Mouse (Mus musculus) hematopoietic stem cell, adult 5-6 weeks (primary cell): ENCODE measurements at regions not wholly inside any gene's neighbourhood (a gene's known extent, or its start where the extent isn't known, plus 50 kb on each side); places are given as distances from the start of the nearest gene placed in this dataset.
"Not testable (repeated sequence)": the region's sequence is repeated elsewhere in the genome, so short reads cannot be mapped to it uniquely, and the experiment has no call there.

Source experiments
- ATAC-seq, 2 experiments: fragments of 125-278 bp in 1 of 2; replicated peaks in 1 of 2; 2 replicates each; pipeline ENCODE4 v1.8.0; 2016 to 2017; ENCODE audit warnings: inconsistent platforms in 2 of 2, mild to moderate bottlenecking in 2 of 2, moderate number of reproducible peaks in 2 of 2, low read depth in 1 of 2, moderate TSS enrichment in 1 of 2; ENCODE audit not compliant: low FRiP score in 2 of 2, poor library complexity in 2 of 2, severe bottlenecking in 2 of 2, insufficient read depth in 1 of 2, low TSS enrichment in 1 of 2

DNA sequence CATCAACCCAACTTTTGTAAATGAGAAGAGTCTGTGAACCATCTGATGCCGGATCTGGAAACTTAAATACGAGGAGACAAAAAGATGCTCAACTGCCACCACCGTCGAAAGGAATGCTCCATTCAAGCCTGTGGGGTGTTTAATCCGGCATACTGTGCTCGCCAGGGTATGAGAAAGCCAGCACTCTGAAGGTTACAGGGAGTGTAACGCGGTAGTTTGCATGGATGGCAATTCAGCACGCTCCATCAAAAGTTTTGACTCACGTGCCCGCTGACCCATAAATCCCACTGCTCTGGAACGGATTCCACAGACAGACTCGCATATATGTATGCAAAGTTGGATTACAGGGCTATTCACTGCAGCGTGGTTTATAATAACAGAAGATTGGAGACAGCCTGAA is 84.0 kb upstream of the Top1 start:
- no peak for ATAC-seq

GRCm38 (mm10) chr2:160567813-160568212 is 77.9 kb upstream of the Top1 start:
- ATAC-seq, result no peak

DNA sequence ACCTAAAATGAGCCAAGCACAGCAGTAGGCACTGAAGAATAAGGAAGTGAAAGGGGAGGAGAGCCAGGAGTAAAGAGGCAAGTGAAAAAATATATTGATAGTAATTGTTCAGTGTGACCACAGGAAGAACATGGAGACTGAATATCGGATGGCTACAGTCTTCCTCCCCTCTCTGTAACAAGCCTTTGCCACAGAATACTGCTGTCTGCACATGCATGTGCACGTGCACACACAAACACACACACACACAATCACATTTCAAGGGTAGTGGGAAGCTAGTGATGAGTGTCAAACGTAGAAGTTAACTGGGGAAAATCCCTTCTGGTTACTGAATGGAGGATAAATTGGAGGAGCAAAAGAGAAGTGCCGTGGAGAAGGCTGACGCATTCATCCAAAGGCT is 76.2 kb upstream of the Top1 start:
- no peak for ATAC-seq

DNA sequence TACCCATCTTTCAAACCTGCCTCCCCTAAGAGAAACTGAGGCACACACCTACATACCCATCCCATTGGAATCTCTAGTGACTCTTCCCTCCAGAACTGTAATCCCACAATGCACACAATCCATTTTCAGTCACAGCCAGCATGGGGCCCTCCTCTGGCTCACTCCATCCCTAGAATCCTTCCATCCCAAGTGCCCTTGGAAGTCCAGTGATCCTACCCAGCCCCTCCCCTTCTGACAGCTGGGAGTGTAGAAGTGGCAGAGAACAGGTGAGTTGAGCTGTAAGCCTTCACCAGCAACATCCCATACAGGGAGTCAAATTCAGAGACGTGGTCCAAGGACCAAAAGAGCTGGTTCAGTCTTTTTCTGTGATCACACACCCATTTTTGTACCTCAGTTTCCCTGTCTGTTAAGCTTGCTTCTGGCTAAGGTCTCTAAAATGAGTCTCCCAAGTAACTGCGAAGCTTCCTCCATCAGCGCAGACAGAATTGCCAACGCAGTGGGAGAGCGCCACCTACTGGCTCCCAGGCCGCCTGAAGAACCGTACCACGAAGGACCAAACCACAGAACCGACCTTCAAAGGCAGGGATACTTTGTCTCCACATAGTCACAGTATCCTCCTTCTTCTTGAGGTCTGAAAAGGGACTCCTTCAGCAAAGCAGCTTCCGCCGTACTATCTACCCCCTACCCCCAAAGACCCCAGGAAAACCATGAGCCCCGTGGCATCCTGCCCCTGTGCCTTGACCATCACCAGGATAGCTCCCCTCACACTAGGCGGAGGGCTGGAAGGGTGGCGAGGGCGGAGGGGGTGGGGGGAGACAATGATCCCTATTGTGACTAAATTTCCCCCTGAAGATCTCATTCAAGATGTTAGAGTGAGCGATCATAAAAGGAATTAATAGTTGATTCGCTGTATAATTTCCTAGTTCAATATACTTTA is 67.0 kb upstream of the Top1 start:
- peak; percentile 80 to 83 for ATAC-seq

DNA sequence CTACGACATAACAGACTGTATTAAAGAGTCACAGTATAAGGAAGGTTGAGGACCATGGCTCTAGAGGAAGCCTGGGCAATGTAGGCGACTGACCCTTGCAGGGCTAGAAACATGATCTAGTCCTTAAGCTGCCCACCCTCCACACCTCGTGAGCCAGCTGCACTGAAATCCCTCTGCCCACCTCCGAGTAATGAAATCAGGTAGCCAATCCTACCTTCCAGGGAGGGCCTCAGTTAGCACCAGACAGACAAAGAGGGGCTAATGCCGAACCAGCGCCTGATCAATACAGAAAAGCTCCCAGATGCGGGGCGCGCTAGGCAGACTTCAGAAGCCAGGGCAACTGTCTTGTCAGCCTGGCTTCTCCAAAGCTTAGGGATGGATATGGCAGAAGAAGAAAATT is 65.4 kb upstream of the Top1 start:
- ATAC-seq, result no peak

- no peak for ATAC-seq
Measured at GRCm38 (mm10) chr2:160581029-160581428, 64.7 kb upstream of the Top1 start.

DNA sequence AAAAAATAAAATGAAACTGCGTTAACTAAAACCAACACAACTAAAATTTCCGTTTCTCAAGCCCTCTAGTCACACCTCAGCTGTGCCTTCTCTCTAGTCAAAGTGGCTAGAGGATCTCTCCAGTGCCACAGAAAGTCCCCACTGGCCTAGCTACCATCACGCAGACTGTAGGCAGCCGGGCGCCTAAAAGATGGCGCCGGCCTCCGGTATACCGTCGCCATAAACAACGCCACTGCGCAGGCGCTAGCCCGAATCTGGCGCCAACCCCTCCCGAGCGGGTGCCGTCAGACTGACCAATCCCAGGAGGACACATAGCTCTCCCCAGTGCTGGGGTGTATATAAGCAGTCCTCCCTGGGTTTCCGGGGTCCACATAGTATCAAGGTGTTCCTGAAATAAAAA is 62.7 kb upstream of the Top1 start:
- ATAC-seq, result not testable (repeated sequence)

DNA sequence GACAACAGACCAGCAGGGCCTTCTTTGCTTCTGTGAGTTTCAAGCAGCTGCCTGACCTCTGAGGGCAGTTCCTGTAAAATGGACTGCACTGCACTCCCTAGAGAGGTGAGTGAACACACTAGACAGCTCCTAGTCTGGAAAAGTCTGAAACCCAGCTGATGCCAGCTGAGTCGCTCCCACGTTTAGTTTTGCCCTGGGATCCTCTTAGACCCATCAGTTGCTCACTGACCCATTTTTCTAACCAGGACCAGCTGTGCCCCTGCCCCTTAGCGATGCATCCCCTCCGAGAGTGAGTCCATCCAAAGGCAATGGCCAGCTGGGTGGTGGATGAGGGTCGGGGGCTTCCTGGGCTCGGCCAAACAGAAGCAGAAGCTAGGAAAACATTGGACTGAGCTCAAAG is 62.2 kb upstream of the Top1 start:
- no peak for ATAC-seq

DNA sequence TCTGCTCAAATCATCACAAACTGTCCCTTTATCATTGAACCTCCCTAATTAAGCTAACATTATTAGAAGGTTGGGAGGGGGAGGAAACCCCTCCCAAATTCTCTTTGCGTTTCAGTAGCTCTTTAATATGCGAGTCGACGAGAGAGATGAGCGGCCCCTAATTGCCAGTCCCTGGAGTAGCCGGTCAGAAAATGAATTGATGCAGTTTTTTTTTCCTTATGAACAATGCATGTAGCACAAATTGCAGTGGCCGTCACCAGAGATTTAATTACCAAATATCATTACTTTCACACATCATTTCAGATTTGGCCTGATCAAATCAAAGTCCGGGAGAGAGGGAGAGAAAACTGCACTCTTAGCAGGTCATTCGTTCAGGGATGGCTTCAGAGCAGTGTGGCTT is 61.1 kb upstream of the Top1 start:
- no peak for ATAC-seq

DNA sequence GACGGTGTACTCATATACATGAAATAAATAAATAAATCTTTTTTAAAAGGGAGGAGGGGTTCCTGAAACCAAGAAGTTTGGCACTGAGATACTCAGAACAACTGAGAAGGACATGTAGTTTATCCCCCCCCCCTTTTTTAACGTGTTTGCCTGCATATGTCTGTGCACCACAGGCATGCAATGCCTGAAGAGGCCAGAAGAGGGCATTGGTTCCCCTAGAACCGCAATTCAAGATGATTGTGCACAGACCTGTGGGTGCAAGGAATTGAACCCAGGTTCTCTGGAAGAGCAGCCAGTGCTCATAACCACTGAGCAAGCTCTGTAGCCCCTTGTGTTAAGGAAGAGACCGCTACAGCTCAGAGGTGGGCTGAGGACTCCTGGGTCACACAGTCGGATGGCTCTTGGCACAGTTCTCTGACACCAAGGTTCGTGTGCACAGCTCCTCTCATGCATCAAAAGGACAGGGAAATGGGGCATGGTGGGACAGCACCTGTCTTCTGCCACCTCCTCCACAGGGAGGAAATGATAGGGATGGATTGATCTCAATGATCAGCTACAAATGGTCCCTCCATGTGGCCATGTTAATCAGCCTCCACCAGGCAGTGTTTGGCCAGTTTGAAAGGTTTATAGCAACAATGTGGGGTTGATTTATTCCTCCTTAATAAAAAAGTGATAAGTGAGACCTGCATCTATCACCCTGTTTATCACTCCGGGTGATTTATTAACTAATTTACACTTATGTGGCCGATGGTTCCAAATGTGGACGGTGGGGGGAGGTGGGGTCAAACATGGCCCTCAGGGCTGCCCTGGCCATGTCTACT is 58.5 kb upstream of the Top1 start:
- ATAC-seq, result no peak

DNA sequence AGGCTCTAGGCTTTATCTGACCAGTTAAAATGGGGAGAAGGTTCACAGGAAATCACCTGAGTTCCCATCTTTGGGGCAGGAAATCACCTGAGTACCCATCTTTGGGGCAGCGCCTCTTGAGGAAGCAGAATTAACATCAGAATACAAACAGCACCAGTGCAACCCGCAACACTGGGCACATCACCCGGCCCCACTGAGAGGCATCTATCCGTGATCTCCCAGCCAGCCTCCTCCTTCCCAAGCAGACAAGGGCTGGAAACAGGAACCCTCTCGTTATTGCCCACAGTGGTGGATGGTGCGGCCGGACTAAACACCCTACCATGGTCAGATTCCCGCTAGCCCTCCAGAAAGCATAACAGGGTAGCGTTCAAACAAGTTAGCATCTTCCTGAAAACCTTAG is 57.3 kb upstream of the Top1 start:
- ATAC-seq, result no peak

DNA sequence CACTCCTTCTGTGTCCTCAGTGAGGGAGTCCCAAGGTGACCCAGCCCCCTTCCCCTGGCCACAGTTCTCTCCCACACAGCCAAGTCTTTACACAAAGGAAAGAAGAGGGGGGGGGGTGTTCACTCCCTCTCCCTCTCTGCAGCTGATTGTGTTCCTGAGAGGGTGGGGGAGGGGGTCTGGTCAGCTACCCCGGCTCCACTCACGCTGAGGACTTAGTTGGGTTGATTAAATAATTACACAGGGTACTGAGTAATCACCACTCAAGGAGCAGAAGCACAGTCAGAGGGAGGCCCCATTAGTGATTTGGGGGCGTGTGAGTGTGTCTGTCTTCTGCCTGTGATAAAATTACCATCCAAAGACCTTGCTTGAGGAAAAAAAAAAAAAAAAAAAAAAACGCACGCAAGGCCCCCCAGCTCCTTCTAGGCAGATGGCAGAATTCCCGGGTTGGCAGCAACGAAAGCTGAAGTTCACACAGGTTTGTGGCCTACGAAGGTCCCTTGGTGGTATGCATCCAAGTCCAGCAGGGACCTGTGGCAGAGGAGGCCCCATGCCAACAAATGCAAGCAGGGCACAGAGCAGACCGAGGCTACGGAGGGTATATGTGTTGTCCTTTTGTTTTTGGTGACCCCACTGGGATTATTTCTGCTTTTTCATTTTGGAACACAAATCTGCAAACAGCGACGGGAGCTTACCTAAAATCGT is 55.3 kb upstream of the Top1 start:
- no peak for ATAC-seq

DNA sequence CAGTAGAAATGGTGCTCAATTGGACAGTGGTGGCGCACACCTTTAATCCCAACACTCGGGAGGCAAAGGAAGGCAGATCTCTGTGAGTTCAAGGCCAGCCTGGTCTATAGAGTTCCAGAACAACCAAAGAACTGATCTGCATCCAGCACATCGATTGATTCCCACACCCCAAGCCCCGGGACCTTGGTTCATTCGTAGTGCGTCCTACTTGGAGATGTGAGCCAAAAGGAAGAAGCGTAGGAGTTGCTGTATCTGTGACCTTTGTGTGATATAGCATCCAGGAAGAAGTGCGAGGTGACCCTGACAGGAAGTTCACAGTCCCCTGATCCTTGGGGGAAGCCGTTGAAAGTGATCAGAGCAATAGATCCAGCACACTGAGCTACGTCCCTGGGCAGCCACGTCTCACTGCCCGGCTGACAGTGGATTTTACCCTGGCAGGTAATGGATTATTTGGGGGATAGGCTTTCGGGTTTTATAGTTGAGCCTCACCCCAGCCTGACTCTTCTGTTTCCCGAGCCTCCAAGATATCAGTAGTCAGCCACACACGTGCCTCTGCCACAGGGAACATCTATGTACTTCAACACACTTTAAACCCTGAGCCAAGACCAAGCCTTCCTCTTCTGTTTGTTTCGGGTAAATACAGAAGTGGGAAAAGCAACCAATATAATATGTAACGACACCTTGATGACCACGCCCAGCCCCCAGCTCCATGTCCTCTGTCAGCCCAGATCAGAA is 54.1 kb upstream of the Top1 start:
- no peak for ATAC-seq

DNA sequence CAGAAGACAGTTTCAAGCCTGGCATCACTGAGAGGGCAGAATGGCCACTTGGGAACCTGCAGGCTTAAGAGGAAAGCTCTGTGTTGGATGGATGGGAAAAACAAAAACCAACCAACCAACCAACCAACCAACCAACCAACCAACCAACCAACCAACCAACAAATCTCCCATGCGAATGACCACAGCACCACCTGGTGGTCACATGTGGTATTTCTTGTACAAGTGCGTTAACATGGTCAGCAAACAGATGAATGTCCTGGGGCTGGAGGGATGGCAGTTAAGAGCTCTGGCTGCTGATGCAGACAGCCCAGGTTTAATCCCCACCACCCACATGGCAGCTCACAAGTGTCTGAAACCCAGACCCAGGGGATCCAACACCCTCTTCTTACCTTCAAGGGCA is 52.7 kb upstream of the Top1 start:
- peak in 1 of 2 experiments; percentile 32; a peak in 1 of 4 replicates for ATAC-seq
